Mouse (Mus musculus) spleen, embryonic (tissue): ENCODE measurements around the gene Psors1c2.

Source experiments
- CTCF ChIA-PET: fragments of 350-600 bp; sonication (Branson Sonifier 250); formaldehyde crosslinking; loops from one replicate; lab custom pipeline; 2022; lab: Charles Lee

The Psors1c2 gene

GRCm38 (mm10) chr17:35556186-35556765 lies 23.3 kb downstream of the Psors1c2 start:
- CTCF ChIA-PET = no interaction called here

- CTCF ChIA-PET = no interaction called here
Measured at GRCm38 (mm10) chr17:35556812-35557211, 23.8 kb downstream of the Psors1c2 start.

- CTCF ChIA-PET = no interaction called here
Measured at GRCm38 (mm10) chr17:35557351-35557750, 24.4 kb downstream of the Psors1c2 start.

- CTCF ChIA-PET = no interaction called here
Measured at GRCm38 (mm10) chr17:35558216-35558615, 25.2 kb downstream of the Psors1c2 start.

GRCm38 (mm10) chr17:35567150-35567549 lies 34.1 kb downstream of the Psors1c2 start, which contains the start of gene 2300002M23Rik:
Gene 2300002M23Rik, plus strand, starts transcription at chr17:35567450.
- CTCF ChIA-PET = no interaction called here

GRCm38 (mm10) chr17:35567767-35568166 lies 34.8 kb downstream of the Psors1c2 start:
- CTCF ChIA-PET = no interaction called here

- CTCF ChIA-PET = interaction anchor here (1.1 kb wide), 1 partner anchor 11 kb away, joined by 3 read pairs; no protein-coding TSS in a partner anchor
Measured at GRCm38 (mm10) chr17:35569091-35569944, 36.3 kb downstream of the Psors1c2 start.

- CTCF ChIA-PET = no interaction called here
Measured at GRCm38 (mm10) chr17:35570836-35571235, 37.8 kb downstream of the Psors1c2 start.

- CTCF ChIA-PET = no interaction called here
Measured at GRCm38 (mm10) chr17:35571477-35571876, 38.5 kb downstream of the Psors1c2 start.

- CTCF ChIA-PET = no interaction called here
Measured at GRCm38 (mm10) chr17:35578211-35578610, 45.2 kb downstream of the Psors1c2 start.

- CTCF ChIA-PET = no interaction called here
Measured at GRCm38 (mm10) chr17:35582900-35583299, 49.9 kb downstream of the Psors1c2 start.
